Mouse (Mus musculus) embryo, embryonic 11 days (tissue): Measurements from ENCODE around the gene Srp14.

Experiments
- DNase-seq: peaks from one replicate; pipeline ENCODE4 v3.0.0-alpha.2; 2015

The Srp14 gene

GRCm38 (mm10) chr2:118479550-118479909, at the start of gene Srp14:
TSS of gene Srp14 (minus strand) at chr2:118479711.
- peak; percentile 99 for DNase-seq

GRCm38 (mm10) chr2:118526545-118526944, 47.0 kb upstream of the Srp14 start:
- no peak for DNase-seq

GRCm38 (mm10) chr2:118524811-118525210, 45.3 kb upstream of the Srp14 start:
- DNase-seq = no peak

- no peak for DNase-seq
Measured at GRCm38 (mm10) chr2:118523163-118523730, 43.7 kb upstream of the Srp14 start.

GRCm38 (mm10) chr2:118522265-118522664, 42.8 kb upstream of the Srp14 start:
- DNase-seq = no peak

GRCm38 (mm10) chr2:118520042-118520933, 40.8 kb upstream of the Srp14 start:
- DNase-seq = peak; percentile 82

- no peak for DNase-seq
Measured at GRCm38 (mm10) chr2:118512418-118513377, 33.2 kb upstream of the Srp14 start.

GRCm38 (mm10) chr2:118511779-118512417, 32.4 kb upstream of the Srp14 start:
- no peak for DNase-seq

GRCm38 (mm10) chr2:118510447-118511310, 31.2 kb upstream of the Srp14 start:
- peak; percentile 86 for DNase-seq

GRCm38 (mm10) chr2:118509688-118510446, 30.4 kb upstream of the Srp14 start:
- no peak for DNase-seq

- DNase-seq = no peak
Measured at GRCm38 (mm10) chr2:118507126-118507525, 27.6 kb upstream of the Srp14 start.

GRCm38 (mm10) chr2:118500191-118500590, 20.7 kb upstream of the Srp14 start:
- DNase-seq = no peak

- DNase-seq = no peak
Measured at GRCm38 (mm10) chr2:118499135-118499961, 19.8 kb upstream of the Srp14 start.

GRCm38 (mm10) chr2:118498476-118498875, 19.0 kb upstream of the Srp14 start:
- DNase-seq = no peak

GRCm38 (mm10) chr2:118497890-118498289, 18.4 kb upstream of the Srp14 start:
- no peak for DNase-seq

GRCm38 (mm10) chr2:118495024-118495423, 15.5 kb upstream of the Srp14 start:
- no peak for DNase-seq

- DNase-seq = no peak
Measured at GRCm38 (mm10) chr2:118491741-118492395, 12.4 kb upstream of the Srp14 start.

GRCm38 (mm10) chr2:118491281-118491731, 11.8 kb upstream of the Srp14 start:
- no peak for DNase-seq
